Mouse (Mus musculus): Measurements from ENCODE around the gene Csf3.
A peak's percentile ranks its signal among the peaks of the same experiment; 100 is the strongest.
"Not testable (repeated sequence)": the region's sequence is repeated elsewhere in the genome, so short reads cannot be mapped to it uniquely, and the experiment has no call there.

Gene Csf3

GRCm38 (mm10) chr11:98701213-98701670, at the start of gene Csf3:
Csf3 (plus strand) TSS chr11:98701263.
- no peak for DNase-seq (ENCODE audit: low spot score)

GRCm38 (mm10) chr11:98655076-98655475, 46.0 kb upstream of the Csf3 start:
- not testable (repeated sequence) for DNase-seq (ENCODE audit: low spot score)

GRCm38 (mm10) chr11:98660517-98660916, 40.5 kb upstream of the Csf3 start:
- no peak for DNase-seq (ENCODE audit: low spot score)

- DNase-seq (ENCODE audit: low spot score), result no peak
Observed at GRCm38 (mm10) chr11:98664091-98664490, 37.0 kb upstream of the Csf3 start, which contains the start of gene Gsdma. Gsdma (plus strand) TSS chr11:98664351.

- DNase-seq (ENCODE audit: low spot score), result no peak
Observed at GRCm38 (mm10) chr11:98668984-98669383, 32.1 kb upstream of the Csf3 start.

DNA sequence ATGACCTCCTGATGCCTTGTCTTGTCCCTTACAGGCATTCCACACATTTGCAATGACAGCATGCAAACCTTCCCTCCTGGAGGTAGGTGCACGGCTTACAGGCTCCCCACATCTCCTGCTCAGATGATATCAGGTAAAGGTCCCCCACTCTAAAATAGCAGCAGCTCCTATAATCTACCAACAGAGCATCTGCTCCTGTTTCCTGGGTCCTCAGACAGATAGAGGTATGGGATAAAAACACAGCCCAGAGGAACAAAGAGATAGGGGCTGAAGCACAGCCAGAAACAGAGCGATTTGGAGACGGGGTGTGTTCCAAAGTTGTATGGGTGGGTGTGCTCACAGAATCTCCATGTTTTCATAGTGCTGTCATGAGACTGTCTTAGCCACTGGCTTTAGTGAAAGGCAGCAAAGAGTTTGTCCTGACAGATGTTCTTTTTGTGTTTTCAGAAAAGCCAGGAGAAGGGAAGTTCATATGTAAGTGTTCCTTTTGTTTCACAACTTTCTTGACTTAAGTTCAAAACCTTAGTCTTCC, 29.7 kb upstream of the Csf3 start:
- DNase-seq (ENCODE audit: low spot score), result no peak

DNA sequence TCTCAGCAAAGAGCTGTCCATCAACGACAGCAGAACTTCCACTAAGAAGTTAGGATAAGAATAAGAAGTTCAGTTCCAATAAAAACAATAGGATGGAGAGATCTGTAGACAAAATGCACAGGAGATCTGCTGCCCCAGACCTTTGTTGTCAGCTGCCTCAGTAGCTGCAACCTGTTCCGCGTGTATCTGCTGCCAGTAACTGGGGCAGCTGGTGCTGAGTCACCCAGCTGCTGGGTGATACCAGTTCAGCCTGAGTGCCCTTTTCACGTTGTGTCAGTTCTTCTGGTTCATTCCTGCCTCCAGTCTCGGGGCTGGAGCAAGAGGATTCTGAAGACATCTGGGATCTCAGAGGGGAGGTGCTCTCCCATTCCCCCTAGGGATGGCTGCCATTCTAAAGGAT, 29.2 kb upstream of the Csf3 start:
- DNase-seq (ENCODE audit: low spot score), result no peak

GRCm38 (mm10) chr11:98672482-98672881, 28.6 kb upstream of the Csf3 start:
- no peak for DNase-seq (ENCODE audit: low spot score)

DNA sequence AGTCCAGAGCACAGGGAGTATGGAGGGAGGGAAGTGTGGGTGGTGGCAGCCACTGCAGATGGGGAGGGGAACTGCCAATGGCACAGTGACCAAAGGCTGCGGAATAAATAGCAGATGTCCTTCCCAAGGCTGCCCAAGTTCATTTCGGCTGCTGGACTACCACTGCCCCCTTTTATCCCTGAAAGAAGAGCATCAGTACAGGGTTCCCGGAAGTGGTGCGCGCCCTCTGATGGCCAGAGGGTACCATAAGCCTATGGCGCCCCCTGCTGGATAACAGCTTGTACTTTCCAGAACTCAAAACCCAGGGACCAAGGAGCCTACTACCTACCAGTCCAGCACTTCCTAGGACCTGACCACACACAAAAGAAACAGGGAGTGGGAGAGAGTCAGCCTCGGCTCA, 27.9 kb upstream of the Csf3 start:
- DNase-seq (ENCODE audit: low spot score), result not testable (repeated sequence)

GRCm38 (mm10) chr11:98675829-98676363, 25.2 kb upstream of the Csf3 start:
- no peak for DNase-seq (ENCODE audit: low spot score)

- DNase-seq (ENCODE audit: low spot score), result no peak
Observed at GRCm38 (mm10) chr11:98680023-98680422, 21.0 kb upstream of the Csf3 start.

DNA sequence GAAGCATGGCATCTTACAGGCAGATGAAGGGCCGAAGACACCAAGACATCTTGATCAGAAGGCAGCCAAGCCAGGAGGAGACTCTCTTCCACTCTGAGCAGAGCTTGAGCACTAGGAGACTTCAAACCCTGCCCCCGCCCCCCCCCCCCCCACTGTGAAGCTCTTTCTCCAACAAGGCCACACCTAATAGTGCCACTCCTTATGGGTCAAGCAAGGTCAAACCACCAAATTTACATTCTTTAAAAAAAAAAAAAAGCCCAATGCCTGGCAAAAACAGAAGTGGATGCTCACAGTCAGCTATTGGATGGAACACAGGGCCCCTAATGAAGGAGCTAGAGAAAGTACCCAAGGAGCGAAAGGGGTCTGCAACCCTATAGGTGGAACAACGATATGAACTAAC, 20.5 kb upstream of the Csf3 start:
- not testable (repeated sequence) for DNase-seq (ENCODE audit: low spot score)

GRCm38 (mm10) chr11:98681186-98681585, 19.9 kb upstream of the Csf3 start:
- no peak for DNase-seq (ENCODE audit: low spot score)

DNA sequence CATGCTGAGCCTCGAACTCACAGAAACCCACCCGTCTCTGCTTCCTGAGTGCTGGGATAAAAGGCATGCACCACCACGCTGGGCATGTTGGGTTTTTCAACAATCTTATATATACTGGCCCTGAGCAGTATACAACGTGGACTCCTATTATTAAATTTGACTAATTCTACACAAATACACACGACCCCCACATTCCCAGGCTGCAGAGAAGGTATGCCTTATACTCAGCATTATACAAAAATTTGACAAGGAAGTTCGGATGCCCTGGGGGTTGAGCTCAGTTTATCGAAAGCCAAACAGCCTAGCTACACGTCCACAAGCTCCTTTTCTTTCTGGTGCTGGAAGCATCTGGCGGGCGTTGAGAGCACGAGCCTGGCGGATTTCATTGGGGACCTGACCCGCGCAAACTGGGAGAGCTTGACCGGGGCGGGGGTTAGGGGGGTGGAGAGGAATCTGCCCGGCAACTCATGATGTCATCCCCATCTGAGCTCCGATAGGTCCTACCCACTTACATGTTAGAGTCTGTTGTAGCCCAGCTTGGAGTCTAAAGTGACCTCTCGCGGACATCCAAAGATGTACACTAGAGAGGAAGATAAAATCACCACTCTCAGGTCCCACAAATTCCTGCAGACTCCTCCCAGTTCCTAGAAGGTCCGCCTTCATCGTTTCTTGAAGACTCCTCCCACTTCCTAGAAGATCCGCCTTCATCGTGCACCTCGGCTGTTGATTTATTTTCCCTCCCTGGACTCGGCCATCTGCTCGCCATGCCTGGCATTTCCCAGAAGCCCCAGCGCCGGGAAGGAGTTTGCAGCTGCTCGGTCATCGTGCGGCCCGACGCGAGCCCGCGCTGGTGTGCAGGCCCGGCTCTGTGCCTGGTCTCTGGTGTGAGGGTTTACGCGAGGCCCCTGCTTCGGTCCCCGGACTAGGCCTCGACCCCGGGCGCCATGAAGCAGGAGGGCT, 19.0 kb upstream of the Csf3 start, which contains the start of gene Psmd3:
Gene Psmd3 (plus strand): TSS at position 769 of the 960 bp plus-strand sequence.
- DNase-seq (ENCODE audit: low spot score), result peak; percentile 81

GRCm38 (mm10) chr11:98682811-98683210, 18.3 kb upstream of the Csf3 start:
- no peak for DNase-seq (ENCODE audit: low spot score)

DNA sequence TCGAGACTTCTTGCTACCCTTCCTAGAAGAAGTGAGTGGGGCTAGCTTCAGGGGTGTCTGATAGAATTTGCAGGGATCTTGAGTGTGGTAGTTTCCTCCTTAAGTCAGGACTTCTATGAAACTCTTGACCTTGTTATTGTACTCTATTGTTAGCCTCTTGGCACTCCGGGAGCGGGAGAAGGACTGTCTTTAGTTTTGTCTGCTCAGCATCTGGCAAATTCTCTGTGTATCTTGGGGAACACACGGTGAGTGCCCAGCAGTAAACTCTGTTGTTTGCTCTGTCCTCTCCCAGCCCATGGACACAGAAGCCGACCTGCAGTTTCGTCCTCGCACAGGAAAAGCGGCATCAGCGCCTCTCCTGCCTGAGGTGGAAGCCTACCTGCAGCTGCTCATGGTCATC, 15.4 kb upstream of the Csf3 start:
- no peak for DNase-seq (ENCODE audit: low spot score)

DNA sequence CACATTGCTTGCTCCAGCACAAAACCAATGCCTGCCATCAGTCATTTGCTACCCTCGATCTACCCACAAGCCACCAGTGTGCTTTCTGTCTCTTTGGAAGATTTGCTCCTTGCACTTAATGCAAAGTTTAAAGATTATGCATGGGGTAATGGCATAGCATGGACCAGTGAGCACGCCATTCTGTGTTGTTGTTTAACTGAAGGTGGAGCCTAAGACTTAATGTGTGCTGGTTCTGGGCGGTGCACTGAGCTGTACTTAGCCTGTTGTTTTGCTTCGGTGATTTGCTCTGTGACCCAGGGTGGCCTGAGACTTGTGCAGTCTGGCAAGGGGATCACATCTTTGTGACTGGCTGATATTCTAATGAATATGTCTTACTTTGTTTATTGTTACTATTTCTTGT, 14.1 kb upstream of the Csf3 start:
- DNase-seq (ENCODE audit: low spot score), result no peak

DNA sequence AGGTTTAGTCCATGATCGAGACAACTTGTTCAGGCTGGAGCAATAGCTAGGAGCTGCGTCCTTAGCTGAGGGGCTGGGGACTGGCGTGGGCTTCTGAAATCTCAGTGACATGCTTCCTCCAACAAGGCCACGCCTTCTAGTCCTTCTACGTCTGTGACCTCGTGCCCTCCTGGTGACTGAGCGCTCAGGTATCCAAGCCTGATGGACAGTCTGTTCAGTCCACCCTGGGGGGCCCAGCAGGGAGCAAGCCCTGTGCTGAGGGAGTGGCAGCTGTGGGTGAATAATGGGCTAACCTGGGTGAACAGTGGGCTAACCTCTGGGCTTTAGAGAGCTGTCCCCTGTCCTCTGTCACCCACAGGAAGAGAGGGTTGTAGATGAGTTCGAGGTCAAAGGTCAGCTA, 13.1 kb upstream of the Csf3 start:
- DNase-seq (ENCODE audit: low spot score), result no peak

DNA sequence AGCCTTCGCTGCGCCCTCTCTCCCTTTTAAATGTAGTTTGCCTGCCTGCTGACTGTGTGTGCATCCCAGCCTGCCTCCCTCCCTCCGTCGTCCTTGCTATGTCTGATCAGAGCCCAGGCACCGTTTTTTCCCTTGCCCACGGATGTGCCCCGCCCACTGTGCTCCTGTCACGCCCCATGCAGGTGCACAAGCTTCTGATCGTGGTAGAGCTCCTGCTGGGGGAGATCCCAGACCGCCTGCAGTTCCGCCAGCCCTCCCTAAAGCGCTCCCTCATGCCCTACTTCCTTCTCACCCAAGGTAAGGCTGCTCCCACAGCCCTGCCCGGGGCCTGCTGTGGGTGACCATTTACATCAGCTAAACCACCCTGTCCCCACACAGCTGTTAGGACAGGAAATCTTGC, 7.9 kb upstream of the Csf3 start:
- no peak for DNase-seq (ENCODE audit: low spot score)

- no peak for DNase-seq (ENCODE audit: low spot score)
Observed at GRCm38 (mm10) chr11:98693746-98694145, 7.3 kb upstream of the Csf3 start.

DNA sequence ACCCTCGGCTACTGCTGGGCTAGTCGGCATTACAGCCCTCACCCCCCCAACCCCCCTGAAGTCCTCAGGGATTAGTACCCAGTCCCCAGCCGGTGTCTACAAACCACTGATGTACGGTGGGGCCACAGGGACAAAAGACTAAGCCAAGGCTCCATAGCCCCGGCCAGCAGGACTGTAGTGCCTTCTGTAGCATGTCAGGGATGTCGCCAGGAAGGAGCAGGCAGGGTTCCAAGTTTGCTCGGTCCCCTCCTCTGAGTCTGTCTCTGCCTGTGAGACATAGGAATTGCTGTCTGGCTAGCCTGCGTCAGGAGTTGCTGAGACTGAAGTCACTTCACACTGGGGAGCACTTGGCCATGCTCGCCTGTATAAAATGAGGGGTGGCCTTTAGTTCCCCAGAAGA, 6.8 kb upstream of the Csf3 start:
- no peak for DNase-seq (ENCODE audit: low spot score)

DNA sequence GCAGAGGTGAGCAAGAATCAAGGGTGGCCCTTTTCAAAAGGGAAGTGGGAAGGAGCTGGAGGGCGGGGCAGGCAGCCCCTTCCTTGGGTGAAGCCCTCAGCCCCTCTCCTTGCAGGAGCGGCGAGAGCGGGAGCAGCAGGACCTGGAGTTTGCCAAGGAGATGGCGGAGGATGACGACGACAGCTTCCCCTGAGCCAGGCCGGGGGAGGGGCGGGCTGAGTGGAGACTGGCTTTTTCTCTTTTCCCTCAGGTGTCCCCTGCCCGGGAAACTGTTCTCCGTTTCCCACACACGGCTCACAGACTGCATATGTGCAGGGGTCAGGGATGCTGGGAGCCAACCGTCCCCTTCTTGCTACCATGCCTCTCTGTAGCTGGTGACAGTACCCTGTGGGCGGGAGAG, 5.7 kb upstream of the Csf3 start:
- no peak for DNase-seq (ENCODE audit: low spot score)
